Mouse (Mus musculus): ENCODE measurements around the gene Cd84. TPM values are rescaled to one million over a fixed set of nuclear protein-coding genes. Genes with fewer than 3 reads are reported as not detected.
A peak's percentile ranks its signal among the peaks of the same experiment; 100 is the strongest.
"Not testable (repeated sequence)": the region's sequence is repeated elsewhere in the genome, so short reads cannot be mapped to it uniquely, and the experiment has no call there.

The Cd84 gene
- 0.64 and 0.80 TPM in 2 replicates for polyA plus RNA-seq (2014; fragmentation: Nextera tagmentation; extraction: Ambion mirVana)

- DNase-seq (ENCODE audit: low spot score, missing footprints) (no peak), ATAC-seq (ENCODE audit: low FRiP score) (no peak)
- Histone ChIP-seq H3K4me3 (ENCODE audit: low read depth, low read length) (no peak within 1 kb of the TSS), H3K27ac (ENCODE audit: low read depth, low read length) (no peak within 1 kb of the TSS), H3K4me1 (ENCODE audit: control insufficient read depth, insufficient read depth, low read length) (no peaks in the 10 kb centered on the region), H3K9ac (ENCODE audit: low read length) (no peak within 1 kb of the TSS), H3K36me3 (ENCODE audit: control insufficient read depth, insufficient read depth, low read length) (no peaks in the 10 kb centered on the region), H3K9me3 (ENCODE audit: control insufficient read depth, low read length) (no peaks in the 10 kb centered on the region), H3K4me2 (no peak within 1 kb of the TSS), H3K27me3 (ENCODE audit: control insufficient read depth, insufficient read depth, low read length) (no peaks in the 10 kb centered on the region)
- WGBS: 88% methylated on average over 3 of the region's 3 CpGs
Observed at GRCm38 (mm10) chr1:171839488-171839887, at the start of gene Cd84. Cd84 (plus strand) TSS chr1:171839697.

- Histone ChIP-seq H3K9ac (ENCODE audit: low read length) (no peak overlapping the region), H3K4me1 (ENCODE audit: control insufficient read depth, insufficient read depth, low read length) (no peaks in the 10 kb centered on the region), H3K36me3 (ENCODE audit: control insufficient read depth, insufficient read depth, low read length) (no peaks in the 10 kb centered on the region), H3K4me3 (ENCODE audit: low read depth, low read length) (no peak overlapping the region), H3K27ac (ENCODE audit: low read depth, low read length) (no peak overlapping the region), H3K27me3 (ENCODE audit: control insufficient read depth, insufficient read depth, low read length) (no peaks in the 10 kb centered on the region), H3K9me3 (ENCODE audit: control insufficient read depth, low read length) (no peaks in the 10 kb centered on the region), H3K4me2 (no peak overlapping the region)
- WGBS: 84% methylated on average over 3 of the region's 3 CpGs
- ATAC-seq (ENCODE audit: low FRiP score): no peak
- no peak for DNase-seq (ENCODE audit: low spot score, missing footprints)
Observed at GRCm38 (mm10) chr1:171791491-171791890, 48.0 kb upstream of the Cd84 start.

DNA sequence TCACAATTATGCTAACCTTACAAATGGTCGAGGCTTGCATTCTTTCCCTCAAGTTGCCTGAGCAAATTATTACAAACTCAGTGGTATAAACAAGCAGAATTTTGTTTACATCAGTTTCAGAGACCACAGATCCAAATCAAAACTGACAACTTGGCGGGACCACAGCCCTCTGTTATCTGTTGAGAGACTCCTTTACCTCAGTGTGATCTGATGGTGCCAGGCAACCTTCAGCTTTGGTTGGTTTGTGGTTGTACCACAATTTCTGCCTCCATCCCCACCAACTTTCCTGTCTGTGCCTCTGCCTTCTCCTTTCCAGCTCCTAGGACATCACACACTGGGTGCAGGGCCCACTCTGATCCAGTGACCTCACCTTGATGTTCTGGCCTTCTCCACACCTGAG is 43.3 kb upstream of the Cd84 start:
- DNase-seq (ENCODE audit: low spot score, missing footprints) (no peak), ATAC-seq (ENCODE audit: low FRiP score) (no peak)
- Histone ChIP-seq H3K9me3 (ENCODE audit: control insufficient read depth, low read length) (no peaks in the 10 kb centered on the region), H3K4me2 (no peak overlapping the region), H3K27me3 (ENCODE audit: control insufficient read depth, insufficient read depth, low read length) (no peaks in the 10 kb centered on the region), H3K36me3 (ENCODE audit: control insufficient read depth, insufficient read depth, low read length) (no peaks in the 10 kb centered on the region), H3K4me1 (ENCODE audit: control insufficient read depth, insufficient read depth, low read length) (no peaks in the 10 kb centered on the region), H3K4me3 (ENCODE audit: low read depth, low read length) (no peak overlapping the region), H3K9ac (ENCODE audit: low read length) (no peak overlapping the region), H3K27ac (ENCODE audit: low read depth, low read length) (no peak overlapping the region)
- 83% methylated on average over 2 of the region's 2 CpGs for WGBS

DNA sequence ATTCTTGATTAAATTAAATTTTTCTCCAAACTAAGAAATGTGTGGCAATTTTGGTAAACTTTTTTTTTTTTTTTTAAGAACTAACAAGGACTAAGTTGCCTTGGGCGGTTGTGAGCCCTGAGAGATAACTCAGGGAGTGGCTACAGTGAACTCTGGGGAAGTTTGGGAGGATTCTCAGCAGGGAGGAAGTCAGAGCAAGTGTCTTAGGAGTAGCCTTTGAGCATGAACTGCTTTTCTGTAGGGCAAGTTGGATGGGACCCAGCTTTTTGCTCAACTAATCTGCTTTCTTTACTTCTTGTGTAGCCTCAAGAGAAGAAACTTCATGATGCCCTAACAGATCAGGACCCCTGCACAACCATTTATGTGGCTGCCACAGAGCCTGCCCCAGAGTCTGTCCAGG is 41.7 kb upstream of the Cd84 start:
- Histone ChIP-seq H3K4me1 (ENCODE audit: control insufficient read depth, insufficient read depth, low read length) (no peaks in the 10 kb centered on the region), H3K4me2 (no peak overlapping the region), H3K9me3 (ENCODE audit: control insufficient read depth, low read length) (no peaks in the 10 kb centered on the region), H3K36me3 (ENCODE audit: control insufficient read depth, insufficient read depth, low read length) (no peaks in the 10 kb centered on the region), H3K9ac (ENCODE audit: low read length) (no peak overlapping the region), H3K27ac (ENCODE audit: low read depth, low read length) (no peak overlapping the region), H3K27me3 (ENCODE audit: control insufficient read depth, insufficient read depth, low read length) (no peaks in the 10 kb centered on the region), H3K4me3 (ENCODE audit: low read depth, low read length) (no peak overlapping the region)
- WGBS: 63% methylated on average over 1 of the region's 1 CpGs
- no peak for DNase-seq (ENCODE audit: low spot score, missing footprints)
- no peak for ATAC-seq (ENCODE audit: low FRiP score)

DNA sequence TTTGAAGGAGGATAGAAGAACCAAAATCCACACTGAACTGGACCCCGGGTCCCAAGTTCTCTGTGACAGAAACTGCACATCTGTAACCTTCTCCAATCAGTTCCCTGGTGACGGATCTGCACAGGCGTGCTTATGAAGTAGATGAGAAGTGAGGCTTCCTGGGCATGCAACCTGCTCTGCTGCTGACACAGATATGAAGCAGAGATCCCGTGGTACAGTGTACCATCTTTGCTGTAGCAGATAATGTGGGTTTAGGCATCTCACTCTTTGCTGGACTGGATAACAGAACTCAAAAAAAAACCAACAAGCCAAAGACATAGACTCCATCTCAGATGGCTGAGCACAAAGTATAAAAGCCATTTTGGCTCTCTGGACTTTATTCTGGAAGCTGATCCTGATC is 39.8 kb upstream of the Cd84 start:
- Histone ChIP-seq H3K4me1 (ENCODE audit: control insufficient read depth, insufficient read depth, low read length) (no peaks in the 10 kb centered on the region), H3K9ac (ENCODE audit: low read length) (no peak overlapping the region), H3K4me2 (no peak overlapping the region), H3K9me3 (ENCODE audit: control insufficient read depth, low read length) (no peaks in the 10 kb centered on the region), H3K27ac (ENCODE audit: low read depth, low read length) (no peak overlapping the region), H3K27me3 (ENCODE audit: control insufficient read depth, insufficient read depth, low read length) (no peaks in the 10 kb centered on the region), H3K4me3 (ENCODE audit: low read depth, low read length) (no peak overlapping the region), H3K36me3 (ENCODE audit: control insufficient read depth, insufficient read depth, low read length) (no peaks in the 10 kb centered on the region)
- 83% methylated on average over 4 of the region's 4 CpGs for WGBS
- DNase-seq (ENCODE audit: low spot score, missing footprints): no peak
- ATAC-seq (ENCODE audit: low FRiP score): no peak

DNA sequence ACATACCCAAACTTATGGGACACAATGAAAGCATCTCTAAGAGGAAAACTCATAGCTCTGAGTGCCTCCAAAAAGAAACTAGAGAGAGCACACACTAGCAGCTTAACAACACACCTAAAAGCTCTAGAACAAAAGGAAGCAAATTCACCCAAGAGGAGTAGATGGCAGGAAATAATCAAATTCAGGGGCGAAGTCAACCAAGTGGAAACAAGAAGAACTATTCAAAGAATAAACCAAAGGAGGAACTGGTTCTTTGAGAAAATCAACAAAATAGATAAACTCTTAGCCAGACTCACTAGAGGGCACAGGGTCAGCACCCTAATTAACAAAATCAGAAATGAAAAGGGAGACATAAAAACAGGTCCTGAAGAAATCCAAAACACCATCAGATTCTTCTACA is 28.4 kb upstream of the Cd84 start:
- H3K4me3 ChIP-seq (ENCODE audit: low read depth, low read length); H3K27ac ChIP-seq (ENCODE audit: low read depth, low read length); H3K27me3 ChIP-seq (ENCODE audit: control insufficient read depth, insufficient read depth, low read length); H3K4me2 ChIP-seq; ATAC-seq (ENCODE audit: low FRiP score); H3K9ac ChIP-seq (ENCODE audit: low read length); DNase-seq (ENCODE audit: low spot score, missing footprints); H3K36me3 ChIP-seq (ENCODE audit: control insufficient read depth, insufficient read depth, low read length); H3K4me1 ChIP-seq (ENCODE audit: control insufficient read depth, insufficient read depth, low read length); H3K9me3 ChIP-seq (ENCODE audit: control insufficient read depth, low read length): not testable (repeated sequence)
- 72% methylated on average over 1 of the region's 1 CpGs for WGBS

DNA sequence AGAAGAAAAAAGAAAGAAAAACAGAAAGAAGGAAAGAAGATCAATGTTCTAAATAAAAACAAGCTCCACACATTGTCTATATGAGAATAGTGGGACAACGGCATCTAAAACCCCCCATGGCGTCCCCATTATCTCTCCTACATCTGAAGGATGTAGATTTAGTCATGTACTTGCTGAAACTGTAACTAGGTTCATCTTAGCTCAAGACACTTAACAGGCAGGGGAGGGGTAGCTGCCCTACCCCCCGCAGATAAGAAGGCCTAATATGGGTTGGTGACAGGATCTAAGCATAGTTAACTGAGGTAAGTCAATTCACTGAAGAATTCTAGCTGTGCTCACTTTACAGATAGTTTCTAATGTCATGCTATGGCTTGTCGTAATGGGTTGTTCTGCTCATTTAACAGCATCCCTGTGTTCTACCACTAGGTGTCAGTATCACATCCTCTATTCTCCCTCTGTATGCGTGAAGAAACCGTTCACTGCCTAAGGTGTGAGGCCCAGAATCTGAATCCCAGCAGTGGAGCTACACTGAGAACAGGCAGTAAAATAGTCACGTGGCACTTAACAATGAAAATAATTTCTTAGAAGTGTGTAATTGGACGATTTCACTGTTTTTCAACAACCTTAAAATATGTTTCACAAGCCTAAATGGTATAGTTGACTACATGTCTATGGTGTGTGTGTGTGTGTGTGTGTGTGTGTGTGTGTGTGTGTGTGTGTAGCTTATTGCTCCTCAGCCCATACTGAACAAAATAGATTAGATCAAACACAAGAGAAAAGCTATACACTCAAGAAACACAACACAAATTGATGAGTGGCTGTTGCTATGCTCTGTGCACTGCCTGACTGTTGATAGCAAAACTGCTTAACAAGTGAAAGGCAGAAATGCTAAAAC is 23.7 kb upstream of the Cd84 start:
- WGBS: 13% methylated on average over 8 of the region's 8 CpGs
- H3K4me1 ChIP-seq (ENCODE audit: control insufficient read depth, insufficient read depth, low read length): no peaks in the 10 kb centered on the region
- no peak overlapping the region for H3K27ac ChIP-seq (ENCODE audit: low read depth, low read length)
- DNase-seq (ENCODE audit: low spot score, missing footprints) (peak; percentile 87), ATAC-seq (ENCODE audit: low FRiP score) (peak; percentile 94)
- H3K9ac ChIP-seq (ENCODE audit: low read length): no peak overlapping the region
- H3K27me3 ChIP-seq (ENCODE audit: control insufficient read depth, insufficient read depth, low read length): no peaks in the 10 kb centered on the region
- no peak overlapping the region for H3K4me2 ChIP-seq
- no peak overlapping the region for H3K4me3 ChIP-seq (ENCODE audit: low read depth, low read length)
- H3K36me3 ChIP-seq (ENCODE audit: control insufficient read depth, insufficient read depth, low read length): no peaks in the 10 kb centered on the region
- no peaks in the 10 kb centered on the region for H3K9me3 ChIP-seq (ENCODE audit: control insufficient read depth, low read length)

- Histone ChIP-seq H3K9me3 (ENCODE audit: control insufficient read depth, low read length) (no peaks in the 10 kb centered on the region), H3K9ac (ENCODE audit: low read length) (no peak overlapping the region), H3K4me3 (ENCODE audit: low read depth, low read length) (no peak overlapping the region), H3K4me2 (no peak overlapping the region), H3K27me3 (ENCODE audit: control insufficient read depth, insufficient read depth, low read length) (no peaks in the 10 kb centered on the region), H3K27ac (ENCODE audit: low read depth, low read length) (no peak overlapping the region), H3K36me3 (ENCODE audit: control insufficient read depth, insufficient read depth, low read length) (no peaks in the 10 kb centered on the region), H3K4me1 (ENCODE audit: control insufficient read depth, insufficient read depth, low read length) (no peaks in the 10 kb centered on the region)
- 84% methylated on average over 4 of the region's 4 CpGs for WGBS
- DNase-seq (ENCODE audit: low spot score, missing footprints) (no peak), ATAC-seq (ENCODE audit: low FRiP score) (no peak)
Observed at GRCm38 (mm10) chr1:171816991-171817390, 22.5 kb upstream of the Cd84 start.

DNA sequence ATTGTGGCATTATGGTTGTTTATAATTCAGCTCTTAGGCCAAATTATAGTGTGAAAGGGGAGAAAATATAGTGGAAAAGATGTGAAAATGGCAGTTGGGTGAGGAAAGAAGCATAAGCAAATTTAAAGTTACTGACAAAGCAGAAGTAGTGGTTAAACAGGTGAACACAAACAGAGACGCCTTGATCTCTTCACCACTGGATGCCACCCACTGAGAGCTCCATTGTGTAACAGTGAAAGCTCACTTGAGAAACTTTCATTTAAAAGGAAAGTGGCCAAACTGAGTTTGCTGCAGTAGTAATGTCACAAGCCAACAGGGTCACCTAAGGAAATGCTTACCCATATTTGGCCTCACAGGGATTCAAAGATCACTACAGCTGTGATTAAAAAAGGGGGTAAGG is 18.2 kb upstream of the Cd84 start:
- Histone ChIP-seq H3K9ac (ENCODE audit: low read length) (no peak overlapping the region), H3K27me3 (ENCODE audit: control insufficient read depth, insufficient read depth, low read length) (no peaks in the 10 kb centered on the region), H3K4me3 (ENCODE audit: low read depth, low read length) (no peak overlapping the region), H3K36me3 (ENCODE audit: control insufficient read depth, insufficient read depth, low read length) (no peaks in the 10 kb centered on the region), H3K9me3 (ENCODE audit: control insufficient read depth, low read length) (no peaks in the 10 kb centered on the region), H3K4me1 (ENCODE audit: control insufficient read depth, insufficient read depth, low read length) (no peaks in the 10 kb centered on the region), H3K27ac (ENCODE audit: low read depth, low read length) (no peak overlapping the region), H3K4me2 (no peak overlapping the region)
- 15% methylated on average over 1 of the region's 1 CpGs for WGBS
- DNase-seq (ENCODE audit: low spot score, missing footprints) (no peak), ATAC-seq (ENCODE audit: low FRiP score) (no peak)

Data from midbrain, embryonic 11.5 days (tissue).